Mouse (Mus musculus): Measurements from ENCODE around the gene Has1.

DNA sequence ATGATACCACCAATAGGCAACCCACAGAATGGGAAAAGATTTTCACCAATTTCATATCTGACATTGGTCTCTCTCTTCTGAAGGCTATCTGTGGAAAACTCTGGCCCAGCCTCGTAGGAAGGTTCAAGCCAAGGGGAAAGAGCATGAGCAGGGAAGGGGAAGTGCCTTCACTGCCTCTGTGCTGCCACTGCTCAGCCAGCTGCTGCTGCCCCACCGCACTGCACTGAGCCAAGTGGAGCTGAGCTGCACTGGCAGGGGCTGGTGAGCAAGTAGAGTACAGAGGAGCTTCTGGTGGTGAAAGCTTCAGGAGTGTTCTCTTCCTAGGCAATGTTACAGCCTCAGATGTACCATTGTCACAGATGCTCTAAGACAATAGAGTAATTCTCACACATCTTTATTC is 59.5 kb downstream of the Has1 start:
- no peak for TF ChIP-seq GATA1 (IDR thresholded peaks at IDR 0.05; ENCODE audit: low read length)
- no peak for TF ChIP-seq TAL1 (IDR thresholded peaks at IDR 0.05; ENCODE audit: low read length)
